Mouse (Mus musculus) Muller cell, postnatal 12 days (primary cell): Measurements from ENCODE around the gene Mcoln2.
A peak's percentile ranks its signal among the peaks of the same experiment; 100 is the strongest.

Experiments
- DNase-seq: peaks from one replicate; pipeline ENCODE4 v3.0.0-alpha.2; 2015; ENCODE audit errors: inconsistent ontology term

Gene Mcoln2

GRCm38 (mm10) chr3:146225061-146225761, 75.6 kb downstream of the Mcoln2 start:
- DNase-seq: peak; percentile 63

DNA sequence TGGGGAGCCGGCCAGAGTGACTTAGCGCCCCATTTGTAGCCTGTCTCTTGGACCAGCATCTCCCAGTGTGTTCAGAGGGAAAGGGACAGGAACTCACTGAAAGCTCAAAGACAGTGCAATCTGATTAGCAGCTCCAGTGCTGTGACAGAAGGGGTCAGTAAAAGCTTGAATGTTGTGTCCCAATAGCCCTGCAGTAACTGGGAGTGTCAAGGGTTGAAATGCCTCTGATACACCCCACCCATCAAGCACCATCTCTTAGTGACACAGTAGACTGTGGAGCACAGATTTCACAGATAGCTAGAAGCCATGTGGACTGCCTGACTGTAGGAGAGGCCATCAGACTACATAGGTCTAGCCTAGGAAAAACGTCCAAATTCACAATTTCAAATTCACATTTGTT, 77.8 kb downstream of the Mcoln2 start:
- no peak for DNase-seq

DNA sequence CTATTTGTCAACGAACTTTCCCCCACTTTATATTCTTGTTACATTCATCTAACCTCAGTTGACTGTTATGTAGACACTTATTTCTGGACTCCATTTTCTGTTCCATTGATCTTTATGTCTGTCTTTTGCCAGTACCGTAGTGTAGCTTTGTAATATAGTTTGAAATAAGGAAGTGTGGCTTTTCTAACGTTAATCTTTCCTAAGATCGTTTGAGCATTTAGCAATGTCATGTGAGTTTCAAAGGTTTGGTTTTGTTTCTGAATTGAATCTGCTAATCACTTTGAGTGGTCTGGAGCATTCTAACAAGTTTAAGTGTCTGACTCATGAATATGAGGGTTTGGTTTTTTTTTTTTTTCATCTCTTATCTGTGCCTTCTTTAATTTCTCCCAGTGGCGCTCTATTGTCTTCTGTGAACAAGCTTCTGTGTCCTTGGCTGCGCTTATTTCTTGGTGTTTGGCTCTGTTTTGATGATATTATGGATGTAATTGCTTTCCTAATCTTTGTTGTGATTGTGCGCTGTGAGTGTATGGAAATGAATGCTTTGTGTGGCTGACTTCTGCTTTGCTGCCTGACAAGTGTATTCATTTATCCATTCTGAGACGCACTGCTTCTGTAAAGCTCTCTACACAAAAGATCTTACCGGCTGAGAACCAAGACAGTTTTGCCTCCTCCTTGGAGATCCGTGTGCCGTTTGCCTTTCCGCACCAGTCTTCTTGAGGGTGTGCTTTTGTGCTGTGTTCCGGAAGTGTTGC, 79.1 kb downstream of the Mcoln2 start:
- DNase-seq: no peak

DNA sequence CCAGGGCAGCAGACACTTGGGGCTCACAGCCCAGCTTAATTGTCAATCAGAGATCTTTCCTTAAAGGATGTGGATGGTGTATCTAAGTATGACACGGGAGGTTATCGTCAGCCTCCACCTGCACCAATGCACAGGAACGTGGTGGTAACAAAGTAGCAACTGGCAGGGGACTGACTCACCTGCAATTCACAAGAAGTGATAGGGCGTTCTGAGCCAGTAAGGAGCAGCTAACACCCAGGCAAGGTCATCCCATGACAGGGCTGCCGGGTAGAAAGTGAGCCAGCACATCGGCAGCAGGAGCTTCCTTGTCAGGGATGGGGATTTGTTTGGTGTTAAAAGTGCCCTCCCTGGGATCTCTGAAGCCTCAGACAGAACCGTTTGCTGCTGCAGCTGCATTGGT, 83.1 kb downstream of the Mcoln2 start:
- DNase-seq: no peak

DNA sequence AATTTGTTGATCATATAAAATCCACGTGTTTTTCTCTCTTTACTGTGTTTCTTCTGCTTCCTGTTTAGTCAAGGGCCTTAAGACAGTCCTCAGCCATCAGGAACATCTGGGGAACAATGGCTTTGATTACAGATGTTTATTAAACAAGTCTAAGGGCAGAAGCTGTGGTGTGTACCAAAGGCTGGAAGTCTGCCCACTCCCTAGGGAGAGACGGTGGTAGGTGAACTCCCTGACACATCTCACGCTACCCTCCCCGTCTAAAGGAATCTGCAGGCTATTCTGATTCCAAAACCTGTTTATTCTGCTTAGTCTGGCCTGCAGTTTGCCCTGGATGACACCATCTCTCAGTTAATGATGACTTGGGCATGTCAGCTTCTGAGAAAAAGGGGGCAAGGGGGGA, 84.1 kb downstream of the Mcoln2 start:
- no peak for DNase-seq

- no peak for DNase-seq
These were observed 84.9 kb downstream of the Mcoln2 start for GRCm38 (mm10) chr3:146234530-146234929.

GRCm38 (mm10) chr3:146236280-146236679, 86.6 kb downstream of the Mcoln2 start:
- DNase-seq: no peak

GRCm38 (mm10) chr3:146237676-146238075, 88.0 kb downstream of the Mcoln2 start:
- DNase-seq: no peak

DNA sequence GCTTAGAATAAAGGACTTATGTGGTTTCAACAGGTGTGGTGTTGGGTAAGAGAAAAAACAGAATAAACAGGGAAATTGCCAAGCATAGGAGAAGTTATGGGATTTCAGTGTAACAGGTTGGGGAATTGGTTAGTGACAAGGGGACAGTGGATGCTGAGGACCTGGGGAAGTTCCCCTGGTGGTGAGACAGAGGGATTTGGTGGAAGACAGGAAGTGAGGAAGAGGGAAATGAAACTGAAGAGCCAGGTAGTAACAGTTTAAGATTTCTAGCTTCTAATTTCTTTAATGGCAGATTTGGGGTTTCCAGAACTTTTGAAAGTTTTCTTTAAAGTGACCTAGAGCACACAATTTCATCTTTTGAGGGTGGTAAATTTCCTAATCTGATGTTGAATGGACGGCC, 95.0 kb downstream of the Mcoln2 start:
- no peak for DNase-seq
